In genomic region chr1:106109081-106109480, GRCm38 (mm10) we compare ENCODE assay signal across 10 mouse cellular contexts.
"Had no signal": no experiment of that assay in that cellular context is flagged by ENCODE, and none has a peak within 500 bp of the region (broad histone marks: within the 10 kb centered on the region; RNA-seq: fewer than 3 reads in every experiment).

No protein-coding gene starts in this region.

- DNase-seq: kidney, adult 11 months; kidney, postnatal 10 days; liver, embryonic 13.5 days; liver, postnatal 0 days; spleen, adult 18-20 months; thymus, adult 18-20 months; thymus, postnatal 14 days had no signal

- H3K4me3 ChIP-seq: left cerebral cortex, adult 2 months; limb, embryonic 15.5 days; liver, embryonic 13.5 days; midbrain, embryonic 13.5 days had no signal

- ATAC-seq: liver, postnatal 0 days; midbrain, embryonic 13.5 days had no signal

- H3K4me1 ChIP-seq: limb, embryonic 15.5 days; liver, embryonic 13.5 days; midbrain, embryonic 13.5 days had no signal
